Mouse (Mus musculus): ENCODE results near the gene Ctdnep1. TPM values are rescaled to one million over a fixed set of nuclear protein-coding genes. Genes with fewer than 3 reads are reported as not detected.

Ctdnep1 gene
- not detected in 2 replicates for polyA plus RNA-seq (2012; ENCODE audit: insufficient read depth, insufficient read length, low replicate concordance, missing spikeins)

DNA sequence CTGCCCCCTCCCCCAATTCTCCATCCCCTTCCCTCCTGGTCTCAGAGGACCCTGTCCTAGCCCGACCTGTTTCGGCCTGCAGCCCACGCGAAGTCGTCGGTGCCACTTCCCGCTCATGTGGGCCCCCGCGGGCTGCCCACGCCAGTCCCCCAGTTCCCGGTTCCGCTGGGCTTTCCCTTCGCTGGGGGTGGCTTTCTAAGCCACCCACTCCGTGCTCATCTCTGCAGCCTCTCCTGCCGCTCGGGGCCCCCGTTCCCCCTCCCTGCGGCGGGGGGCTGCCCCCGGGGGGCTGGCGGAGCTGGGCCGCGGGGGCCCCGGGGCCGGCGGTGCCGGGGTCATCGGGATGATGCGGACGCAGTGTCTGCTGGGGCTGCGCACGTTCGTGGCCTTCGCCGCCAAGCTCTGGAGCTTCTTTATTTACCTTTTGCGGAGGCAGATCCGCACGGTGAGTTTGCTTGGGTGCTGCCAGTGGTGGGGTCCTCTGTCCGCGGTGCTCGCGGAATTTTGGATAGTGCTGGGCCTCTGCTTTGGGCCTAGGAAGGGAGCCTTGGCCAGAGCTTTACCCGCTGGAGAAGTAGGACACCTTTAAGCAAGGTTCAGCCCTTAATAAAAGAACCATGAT lies at the start of gene Ctdnep1:
Gene Ctdnep1 (plus strand): TSS at position 16 of the 622 bp plus-strand sequence.
- Histone ChIP-seq H3K4me3 (ENCODE audit: insufficient read depth, low read depth, low read length) (peak within 1 kb of the TSS; percentile 89), H3K27ac (ENCODE audit: insufficient read depth, low read depth, low read length) (peak within 1 kb of the TSS; percentile 98), H3K4me1 (ENCODE audit: control insufficient read depth, insufficient read depth, low read length) (peaks cover 9% of the 10 kb centered on the region)
- TF ChIP-seq CTCF (IDR thresholded peaks at IDR 0.05; ENCODE audit: insufficient read depth, low read depth, low read length) (no peak), POLR2A (IDR thresholded peaks at IDR 0.05; ENCODE audit: insufficient read depth, low read depth, low read length) (no peak)
- under 1% methylated on average over 43 of the region's 43 CpGs for WGBS

DNA sequence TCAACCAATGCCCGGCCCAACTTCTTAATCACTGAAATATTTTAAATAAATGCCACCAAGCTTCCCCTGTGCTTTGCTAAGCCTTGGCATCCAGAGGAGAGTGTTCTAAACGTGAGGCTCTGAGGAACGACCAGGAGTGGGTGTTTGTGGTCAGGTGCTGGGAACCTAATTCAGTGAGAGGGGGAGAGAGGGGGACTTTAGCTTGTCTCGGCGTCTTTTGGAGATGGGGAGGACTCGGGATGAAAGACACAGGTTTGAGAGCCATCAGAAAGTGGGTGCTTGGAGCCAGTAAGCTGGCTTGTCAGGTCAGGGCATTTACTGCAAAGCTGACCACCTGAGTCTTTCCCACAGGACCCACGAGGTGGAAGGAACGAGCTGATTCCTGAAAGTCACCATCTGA lies 49.2 kb upstream of the Ctdnep1 start:
- no peak overlapping the region for H3K4me3 ChIP-seq (ENCODE audit: insufficient read depth, low read depth, low read length)
- 73% methylated on average over 8 of the region's 8 CpGs for WGBS
- TF ChIP-seq POLR2A (IDR thresholded peaks at IDR 0.05; ENCODE audit: insufficient read depth, low read depth, low read length): no peak
- TF ChIP-seq CTCF (IDR thresholded peaks at IDR 0.05; ENCODE audit: insufficient read depth, low read depth, low read length): no peak
- H3K27ac ChIP-seq (ENCODE audit: insufficient read depth, low read depth, low read length): no peak overlapping the region
- H3K4me1 ChIP-seq (ENCODE audit: control insufficient read depth, insufficient read depth, low read length): peaks cover 17% of the 10 kb centered on the region

DNA sequence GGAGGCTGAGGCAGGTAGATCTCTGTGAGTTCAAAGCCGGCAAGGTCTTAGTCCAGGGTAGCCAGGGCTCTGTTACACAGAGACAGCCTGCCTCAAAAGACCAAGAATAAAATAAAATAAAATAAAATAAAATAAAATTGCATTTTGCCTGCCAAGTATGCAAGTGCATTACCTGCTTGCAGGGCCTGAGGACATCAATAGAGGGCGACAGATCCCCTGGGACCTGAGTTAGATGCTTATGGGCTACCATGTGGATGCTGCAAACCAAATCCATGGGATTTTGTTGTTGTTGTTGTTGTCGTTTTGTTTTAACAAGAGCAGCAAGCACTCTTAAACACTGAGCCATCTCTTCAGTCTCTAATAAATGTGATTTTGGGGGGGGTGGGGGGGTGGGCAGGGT lies 48.7 kb upstream of the Ctdnep1 start:
- Histone ChIP-seq H3K4me3 (ENCODE audit: insufficient read depth, low read depth, low read length) (no peak overlapping the region), H3K27ac (ENCODE audit: insufficient read depth, low read depth, low read length) (no peak overlapping the region), H3K4me1 (ENCODE audit: control insufficient read depth, insufficient read depth, low read length) (peaks cover 17% of the 10 kb centered on the region)
- no peak for TF ChIP-seq CTCF (IDR thresholded peaks at IDR 0.05; ENCODE audit: insufficient read depth, low read depth, low read length)
- no peak for TF ChIP-seq POLR2A (IDR thresholded peaks at IDR 0.05; ENCODE audit: insufficient read depth, low read depth, low read length)
- WGBS: 37% methylated on average over 3 of the region's 3 CpGs

DNA sequence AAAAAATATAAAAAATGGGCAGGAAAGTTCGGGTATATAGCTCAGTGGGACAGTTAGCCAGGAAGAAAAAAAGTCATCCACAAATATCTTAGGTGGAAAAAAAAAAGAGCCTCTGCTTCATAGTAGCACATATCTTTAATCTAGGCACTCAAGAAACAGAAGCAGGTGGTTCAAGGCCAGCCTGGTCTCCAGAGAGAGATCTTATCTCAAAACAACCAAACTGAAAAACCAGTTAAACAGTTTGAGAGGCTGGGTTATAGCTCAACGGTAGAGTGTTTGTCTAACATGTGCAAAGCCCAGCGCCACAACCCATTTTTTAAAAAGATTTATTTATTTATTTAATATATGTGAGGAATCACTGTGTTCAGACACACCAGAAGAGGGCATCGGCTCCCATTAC lies 47.9 kb upstream of the Ctdnep1 start:
- no peak overlapping the region for H3K27ac ChIP-seq (ENCODE audit: insufficient read depth, low read depth, low read length)
- TF ChIP-seq CTCF (IDR thresholded peaks at IDR 0.05; ENCODE audit: insufficient read depth, low read depth, low read length) (no peak), POLR2A (IDR thresholded peaks at IDR 0.05; ENCODE audit: insufficient read depth, low read depth, low read length) (no peak)
- peaks cover 17% of the 10 kb centered on the region for H3K4me1 ChIP-seq (ENCODE audit: control insufficient read depth, insufficient read depth, low read length)
- H3K4me3 ChIP-seq (ENCODE audit: insufficient read depth, low read depth, low read length): no peak overlapping the region
- WGBS: 71% methylated on average over 4 of the region's 4 CpGs

DNA sequence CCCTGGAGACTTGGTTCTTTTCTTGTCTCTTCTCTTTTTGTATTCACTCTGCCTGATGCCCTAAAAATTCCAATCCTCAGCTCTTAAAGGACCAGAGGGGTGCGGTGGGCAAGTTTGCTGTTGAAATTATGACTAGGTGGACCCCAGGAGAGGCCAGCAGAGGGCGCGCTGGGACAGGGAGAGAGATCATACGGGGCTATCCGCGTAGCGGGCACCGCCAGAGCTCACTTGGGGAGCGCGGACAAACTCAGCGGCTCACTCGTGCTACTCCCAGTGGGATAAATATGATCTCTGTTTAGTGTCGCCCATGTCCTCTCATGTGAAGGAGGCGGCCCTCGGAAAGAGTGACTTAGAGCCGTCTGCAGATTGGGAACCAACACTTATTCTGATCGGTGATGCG lies 46.8 kb upstream of the Ctdnep1 start:
- H3K4me3 ChIP-seq (ENCODE audit: insufficient read depth, low read depth, low read length): no peak overlapping the region
- H3K27ac ChIP-seq (ENCODE audit: insufficient read depth, low read depth, low read length): no peak overlapping the region
- 1% methylated on average over 18 of the region's 18 CpGs for whole genome bisulfite sequencing
- TF ChIP-seq POLR2A (IDR thresholded peaks at IDR 0.05; ENCODE audit: insufficient read depth, low read depth, low read length) (no peak), CTCF (IDR thresholded peaks at IDR 0.05; ENCODE audit: insufficient read depth, low read depth, low read length) (peak; percentile 86)
- peaks cover 17% of the 10 kb centered on the region for H3K4me1 ChIP-seq (ENCODE audit: control insufficient read depth, insufficient read depth, low read length)

DNA sequence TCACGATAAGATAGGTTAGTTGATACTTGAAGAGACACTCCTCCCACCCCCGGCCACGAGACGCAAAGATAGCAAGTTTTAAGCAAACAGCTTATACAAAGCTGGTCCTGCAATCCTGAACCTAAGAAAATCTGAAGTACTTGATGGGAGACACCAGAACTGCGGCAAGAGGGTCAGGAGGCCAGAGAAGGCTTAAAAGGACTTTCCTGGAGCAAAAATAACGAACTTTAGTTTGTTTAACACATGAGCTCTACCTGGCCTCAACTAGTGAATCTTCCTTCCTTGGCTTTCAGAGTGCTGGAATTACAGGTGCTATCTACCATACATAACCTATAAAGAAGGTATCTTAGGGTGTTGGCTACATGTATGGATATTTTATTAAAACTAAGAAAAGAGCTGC lies 46.3 kb upstream of the Ctdnep1 start:
- TF ChIP-seq POLR2A (IDR thresholded peaks at IDR 0.05; ENCODE audit: insufficient read depth, low read depth, low read length) (no peak), CTCF (IDR thresholded peaks at IDR 0.05; ENCODE audit: insufficient read depth, low read depth, low read length) (no peak)
- 14% methylated on average over 6 of the region's 6 CpGs for WGBS
- Histone ChIP-seq H3K4me1 (ENCODE audit: control insufficient read depth, insufficient read depth, low read length) (peaks cover 17% of the 10 kb centered on the region), H3K4me3 (ENCODE audit: insufficient read depth, low read depth, low read length) (no peak overlapping the region), H3K27ac (ENCODE audit: insufficient read depth, low read depth, low read length) (no peak overlapping the region)

DNA sequence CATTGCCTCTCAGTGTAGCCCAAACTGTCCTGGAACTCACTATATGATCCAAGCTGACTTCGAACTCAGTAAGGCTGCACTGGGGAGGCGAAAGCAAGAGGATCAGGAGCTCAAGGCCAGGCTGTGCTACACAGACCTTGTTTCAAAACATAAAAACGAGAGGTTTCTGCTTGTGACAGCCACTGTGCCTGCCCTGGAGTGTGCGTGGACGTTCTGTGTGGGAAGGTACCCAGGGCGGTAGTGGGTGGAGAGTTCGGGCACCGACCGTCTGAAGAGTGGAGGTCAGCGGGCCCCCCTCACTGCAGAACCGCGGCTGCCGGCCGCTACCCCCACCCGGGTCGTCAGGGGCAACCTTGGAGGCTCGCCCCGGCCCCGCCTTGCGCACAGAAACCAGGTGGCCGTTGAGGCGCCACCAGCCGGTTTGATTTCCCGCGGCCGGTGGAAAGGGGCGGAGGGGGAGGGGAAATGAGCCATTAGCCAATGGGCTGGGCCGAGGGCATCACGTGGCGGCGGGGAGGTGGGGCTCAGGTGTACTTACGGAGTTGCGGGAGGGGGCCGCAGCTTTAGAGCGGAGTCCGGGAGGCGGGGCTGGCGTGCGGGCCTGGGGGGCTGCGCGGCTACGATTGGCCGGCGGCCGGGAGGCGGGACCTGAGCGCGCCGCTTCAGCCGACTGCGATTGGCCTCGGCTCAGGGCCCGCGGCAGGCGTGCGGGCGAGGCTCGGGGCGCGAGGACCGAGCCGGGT lies 45.6 kb upstream of the Ctdnep1 start, which contains the start of gene Ybx2:
Gene Ybx2 (plus strand): TSS at position 660 of the 743 bp plus-strand sequence.
- H3K4me3 ChIP-seq (ENCODE audit: insufficient read depth, low read depth, low read length): peak within 1 kb of the TSS; percentile 48
- TF ChIP-seq POLR2A (IDR thresholded peaks at IDR 0.05; ENCODE audit: insufficient read depth, low read depth, low read length) (no peak), CTCF (IDR thresholded peaks at IDR 0.05; ENCODE audit: insufficient read depth, low read depth, low read length) (no peak)
- H3K27ac ChIP-seq (ENCODE audit: insufficient read depth, low read depth, low read length): no peak within 1 kb of the TSS
- WGBS: 2% methylated on average over 62 of the region's 62 CpGs
- H3K4me1 ChIP-seq (ENCODE audit: control insufficient read depth, insufficient read depth, low read length): peaks cover 17% of the 10 kb centered on the region

DNA sequence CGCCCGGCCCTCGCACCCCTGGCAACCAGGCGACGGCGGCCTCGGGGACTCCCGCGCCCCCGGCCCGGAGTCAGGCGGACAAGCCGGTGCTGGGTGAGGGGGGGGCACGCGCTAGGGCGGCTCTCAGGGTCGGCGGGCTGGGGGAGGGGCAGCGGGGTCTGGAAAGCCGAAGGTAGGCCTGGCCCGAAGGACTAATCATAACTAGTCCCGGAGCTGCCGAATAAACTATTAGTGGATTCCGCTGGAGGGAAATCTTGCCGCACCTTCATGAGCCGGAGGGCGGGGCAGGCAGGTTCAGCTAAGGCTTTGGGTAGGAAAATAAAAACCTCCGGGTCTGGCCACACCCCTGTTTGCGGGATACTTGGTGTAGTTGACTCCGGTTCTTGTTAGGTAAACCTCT lies 44.8 kb upstream of the Ctdnep1 start:
- 1% methylated on average over 30 of the region's 30 CpGs for WGBS
- no peak overlapping the region for H3K27ac ChIP-seq (ENCODE audit: insufficient read depth, low read depth, low read length)
- peaks cover 17% of the 10 kb centered on the region for H3K4me1 ChIP-seq (ENCODE audit: control insufficient read depth, insufficient read depth, low read length)
- peak overlapping the region; percentile 48 for H3K4me3 ChIP-seq (ENCODE audit: insufficient read depth, low read depth, low read length)
- TF ChIP-seq POLR2A (IDR thresholded peaks at IDR 0.05; ENCODE audit: insufficient read depth, low read depth, low read length) (no peak), CTCF (IDR thresholded peaks at IDR 0.05; ENCODE audit: insufficient read depth, low read depth, low read length) (no peak)

DNA sequence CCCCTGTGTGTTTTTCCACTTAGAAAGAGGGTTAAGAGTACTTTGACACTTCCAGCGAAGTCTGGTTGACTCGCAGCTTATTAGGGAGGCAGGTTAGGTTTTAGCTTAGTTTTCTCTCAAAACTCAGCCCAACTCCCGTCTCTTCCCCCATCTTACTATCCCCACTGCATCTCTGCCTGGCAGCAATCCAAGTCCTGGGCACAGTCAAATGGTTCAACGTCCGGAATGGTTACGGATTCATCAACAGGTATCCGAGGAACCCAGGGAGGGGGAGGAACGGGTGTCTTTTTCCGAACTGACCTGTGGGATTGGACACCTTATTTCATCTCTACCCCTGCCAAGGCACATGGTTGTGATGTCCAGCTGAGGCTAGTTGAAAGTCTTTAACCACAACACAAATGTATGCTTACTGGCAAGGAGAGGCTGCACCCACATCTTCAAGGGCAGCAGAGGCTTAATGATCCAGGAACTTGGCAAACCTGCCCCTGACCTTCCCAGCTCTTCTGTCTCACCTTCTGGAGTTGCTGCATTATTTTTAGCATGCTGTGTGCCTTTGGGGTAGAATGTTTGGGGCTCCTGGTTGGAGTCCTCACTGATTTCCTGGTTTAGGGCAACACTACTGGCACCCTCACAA lies 44.1 kb upstream of the Ctdnep1 start:
- no peak for TF ChIP-seq POLR2A (IDR thresholded peaks at IDR 0.05; ENCODE audit: insufficient read depth, low read depth, low read length)
- TF ChIP-seq CTCF (IDR thresholded peaks at IDR 0.05; ENCODE audit: insufficient read depth, low read depth, low read length): no peak
- Histone ChIP-seq H3K27ac (ENCODE audit: insufficient read depth, low read depth, low read length) (no peak overlapping the region), H3K4me3 (ENCODE audit: insufficient read depth, low read depth, low read length) (no peak overlapping the region), H3K4me1 (ENCODE audit: control insufficient read depth, insufficient read depth, low read length) (peaks cover 17% of the 10 kb centered on the region)
- WGBS: 36% methylated on average over 9 of the region's 9 CpGs
